Mouse (Mus musculus): Measurements from ENCODE around the gene Aida.
"Not testable (repeated sequence)": the region's sequence is repeated elsewhere in the genome, so short reads cannot be mapped to it uniquely, and the experiment has no call there.

Aida gene

DNA sequence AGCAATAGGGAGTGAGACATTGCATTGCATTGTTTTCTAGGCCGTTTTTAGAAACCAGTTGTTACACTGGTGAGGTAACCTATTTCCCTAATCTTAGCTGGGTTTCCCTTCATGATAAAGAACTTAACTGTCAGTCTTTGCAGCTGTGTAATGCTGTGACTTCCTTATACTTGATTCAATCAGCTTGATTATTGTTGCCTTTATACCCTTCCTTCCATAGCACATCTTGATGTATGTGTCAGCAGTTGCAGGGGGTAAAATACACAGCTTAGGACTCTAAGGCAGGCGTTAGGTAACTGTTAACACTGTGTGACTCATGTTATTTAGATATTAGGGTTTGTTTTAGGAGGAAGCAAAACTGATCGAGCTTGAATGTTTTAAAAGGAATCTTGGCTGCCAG lies 24.3 kb downstream of the Aida start:
- DNase-seq = no peak

DNA sequence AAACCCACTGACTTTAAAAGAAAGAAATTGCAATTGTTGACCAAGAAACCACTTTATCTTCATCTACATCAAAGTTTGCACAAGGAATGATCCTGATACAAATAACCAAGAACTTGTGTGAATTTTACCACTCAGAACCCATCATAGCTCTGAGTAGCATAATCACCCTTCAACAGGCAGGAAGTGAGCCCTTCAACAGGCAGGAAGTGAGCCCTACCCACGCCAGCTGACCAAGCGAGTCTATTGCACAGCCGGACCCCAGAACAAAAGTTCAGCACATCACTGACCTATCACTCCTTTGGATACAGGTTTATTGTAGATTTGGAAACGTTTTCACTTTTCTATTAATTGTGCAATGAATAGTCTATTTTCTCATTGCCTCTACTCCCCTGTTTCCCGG lies 26.1 kb downstream of the Aida start:
- DNase-seq = not testable (repeated sequence)

DNA sequence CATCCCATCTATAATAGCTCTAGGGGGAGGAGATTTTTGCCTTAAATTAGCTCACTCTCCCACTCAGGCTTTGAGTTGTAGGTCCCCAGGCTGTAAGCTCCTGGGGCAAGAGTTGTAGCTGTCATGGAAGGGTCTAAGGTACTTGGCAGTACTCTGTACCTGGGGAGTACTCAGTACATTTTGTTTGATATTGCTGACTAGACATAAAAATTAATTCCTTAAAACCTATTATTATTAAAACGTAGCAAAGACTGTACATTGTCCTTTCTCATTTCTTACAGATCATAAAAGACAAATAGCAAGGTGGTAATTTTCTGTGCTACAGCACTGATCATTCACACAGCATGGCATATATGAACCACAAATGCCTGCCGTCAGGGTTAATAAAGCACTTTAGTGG lies 27.5 kb downstream of the Aida start:
- no peak for DNase-seq

DNA sequence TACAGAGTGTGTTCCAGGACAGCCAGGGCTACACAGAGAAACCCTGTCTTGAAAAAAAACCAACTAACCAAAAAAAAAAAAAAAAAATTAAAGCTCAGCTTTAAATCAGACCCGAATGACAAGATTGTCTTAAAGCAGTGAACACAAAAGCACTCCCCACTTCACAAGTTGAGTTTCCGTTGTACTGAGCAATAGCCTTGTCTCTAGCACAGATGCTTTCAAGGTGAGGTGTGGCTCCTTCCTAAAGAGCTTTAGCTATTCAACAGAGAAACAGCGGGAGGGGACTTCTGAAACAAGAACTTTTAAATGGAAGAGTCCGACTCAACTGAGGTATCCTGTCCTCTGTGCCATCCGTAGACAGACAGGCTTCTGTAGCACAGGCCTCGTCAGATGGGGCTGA lies 28.0 kb downstream of the Aida start:
- DNase-seq = no peak

DNA sequence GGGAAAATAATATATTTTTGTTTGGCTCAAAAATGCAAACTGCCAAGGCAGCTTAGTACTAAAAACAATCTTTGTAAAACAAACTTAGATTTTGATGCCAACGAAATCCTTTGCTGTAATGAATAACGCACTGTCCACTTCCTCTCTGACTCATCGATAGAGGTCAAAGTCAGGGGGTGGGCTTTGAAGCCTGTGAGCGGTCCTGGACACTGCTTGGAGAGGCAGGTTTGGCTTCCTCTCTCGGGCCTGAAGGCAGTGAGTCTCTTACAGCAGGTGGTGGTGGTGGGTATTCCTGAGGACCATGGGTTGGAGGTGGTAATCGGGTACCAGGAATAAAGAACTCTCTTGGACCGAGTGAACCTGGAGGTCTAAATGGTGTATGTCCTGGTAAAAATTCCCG lies 30.8 kb downstream of the Aida start:
- no peak for DNase-seq

DNA sequence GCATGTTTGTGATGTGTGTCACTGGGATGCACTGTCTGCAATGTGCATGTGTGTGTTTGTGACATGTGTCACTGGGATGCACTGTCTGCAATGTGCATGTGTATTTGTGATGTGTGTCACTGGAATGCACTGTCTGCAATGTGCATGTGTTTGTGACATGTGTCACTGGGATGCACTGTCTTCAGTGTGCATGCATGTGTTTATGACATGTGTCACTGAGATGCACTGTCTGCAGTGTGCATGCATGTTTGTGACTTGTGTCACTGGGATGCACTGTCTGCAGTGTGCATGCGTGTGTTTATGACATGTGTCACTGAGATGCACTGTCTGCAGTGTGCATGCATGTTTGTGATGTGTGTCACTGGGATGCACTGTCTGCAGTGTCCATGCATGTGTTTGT lies 46.5 kb downstream of the Aida start:
- DNase-seq = not testable (repeated sequence)

DNA sequence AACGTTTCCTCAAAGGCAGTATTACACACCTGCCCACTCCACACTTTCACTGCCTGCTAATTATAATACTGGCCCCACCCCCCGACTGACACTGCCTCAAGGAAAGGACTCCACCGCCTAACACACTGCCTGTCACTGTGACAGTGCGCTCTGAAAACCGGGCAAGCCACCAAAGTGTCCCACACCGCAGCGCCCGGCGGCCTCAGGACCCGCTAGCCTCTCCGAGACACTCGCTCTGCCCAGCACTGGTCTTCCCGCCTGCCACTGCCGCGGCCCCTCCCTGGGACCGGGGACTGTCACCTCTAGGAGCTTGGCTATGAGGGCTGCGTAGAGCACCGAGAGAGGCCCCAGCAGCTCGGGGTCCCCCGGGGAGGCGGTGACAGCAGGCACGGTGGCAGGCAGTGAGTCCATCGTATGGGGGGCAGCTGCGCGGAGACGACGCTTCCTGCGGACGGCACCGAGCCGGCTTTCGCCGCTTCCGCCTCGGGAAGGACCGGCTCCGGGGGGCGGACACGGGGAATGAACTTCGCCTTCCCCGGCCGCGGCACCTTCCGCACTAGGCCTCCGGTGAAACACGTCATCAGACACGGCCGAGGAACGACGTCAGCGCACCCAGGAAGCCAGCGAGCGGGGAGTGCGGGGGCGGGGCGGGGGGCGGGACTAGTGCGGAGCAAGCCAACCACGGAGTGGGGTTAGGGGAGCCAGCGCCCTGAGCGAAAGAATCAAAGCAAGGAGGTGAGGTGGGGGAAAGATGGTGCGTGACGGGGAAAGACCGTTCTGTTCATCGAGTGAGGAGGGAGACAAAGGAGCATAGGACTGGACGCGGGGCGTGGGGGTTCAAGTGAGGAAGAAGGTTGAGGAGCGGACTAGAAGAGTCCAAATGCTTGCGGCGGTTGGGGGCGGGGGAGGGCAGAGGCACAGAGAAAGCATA lies 48.8 kb downstream of the Aida start:
- peak; percentile 94 for DNase-seq

DNA sequence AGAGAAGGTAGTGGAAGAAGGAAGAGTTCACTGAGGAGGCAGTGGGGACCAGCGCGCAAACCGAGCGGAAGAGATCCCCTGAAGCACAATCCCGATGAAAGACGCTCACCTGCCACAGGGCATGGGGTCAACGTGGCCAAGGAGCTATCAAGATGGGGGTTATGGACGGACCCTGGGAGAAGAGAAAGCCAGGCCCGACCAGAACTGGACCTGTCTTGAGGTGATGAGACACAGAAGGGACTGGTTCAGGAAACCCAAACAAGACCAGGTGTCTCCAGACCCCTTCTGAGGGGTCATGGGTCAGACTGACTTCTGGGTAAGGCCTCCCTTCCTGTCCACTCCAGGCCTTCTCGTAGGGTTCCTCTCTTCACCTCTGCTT lies 49.4 kb downstream of the Aida start:
- no peak for DNase-seq

DNA sequence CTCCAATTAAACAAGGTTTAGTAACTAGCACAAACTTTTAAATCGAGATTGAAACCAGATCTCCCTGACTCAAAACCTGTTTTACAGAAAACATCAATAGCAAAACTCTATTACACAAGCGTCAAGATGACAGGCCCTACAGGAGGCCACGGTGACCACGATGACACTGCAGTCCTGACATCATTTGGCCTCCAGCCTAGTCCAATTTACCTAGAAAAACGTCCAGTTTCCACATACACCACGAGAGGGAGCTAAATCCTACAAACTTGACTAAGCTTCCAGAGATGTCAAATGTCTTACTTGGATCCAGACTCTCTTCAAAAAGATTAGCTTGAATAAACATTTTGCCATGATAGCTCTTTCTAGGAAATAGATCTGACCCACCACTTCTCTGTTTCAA lies 53.5 kb downstream of the Aida start:
- DNase-seq = peak; percentile 71

DNA sequence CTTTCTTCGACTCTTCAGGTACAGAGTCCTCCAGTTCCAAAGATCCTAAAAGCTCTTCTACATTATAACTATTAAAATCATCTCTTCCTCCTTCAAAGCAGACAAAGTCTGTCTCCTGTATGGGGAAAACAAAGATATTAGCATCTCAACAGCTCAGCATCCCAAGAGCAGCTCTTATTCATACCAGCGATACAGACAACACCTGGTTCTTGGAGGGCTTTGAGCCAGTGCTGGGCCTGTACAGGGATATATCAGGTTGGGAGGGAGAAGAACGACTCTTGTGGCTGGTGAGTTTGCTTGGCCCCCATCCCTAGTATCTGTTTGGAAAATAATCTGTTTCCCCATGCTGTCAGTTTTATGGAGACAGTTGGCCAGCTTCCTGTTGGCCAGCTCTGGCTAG lies 62.5 kb downstream of the Aida start:
- no peak for DNase-seq

DNA sequence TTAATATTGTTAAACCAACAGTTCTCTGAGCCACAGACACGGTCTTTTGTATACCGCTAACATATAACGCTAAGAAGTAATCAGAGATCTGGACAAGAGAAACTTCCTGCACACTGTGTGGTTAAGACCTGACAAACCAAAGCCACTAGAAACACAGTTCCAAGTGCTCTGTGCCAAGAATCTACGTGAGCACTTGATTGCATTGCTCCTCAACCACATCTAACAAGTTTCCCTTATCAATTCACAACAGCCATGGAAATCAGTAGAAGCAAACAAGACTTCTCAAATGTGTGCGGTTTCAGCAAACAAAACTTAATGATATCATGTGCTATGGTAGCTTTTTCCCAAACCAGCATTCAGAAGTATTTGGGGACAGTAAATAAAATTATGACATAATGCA lies 65.9 kb downstream of the Aida start:
- no peak for DNase-seq

DNA sequence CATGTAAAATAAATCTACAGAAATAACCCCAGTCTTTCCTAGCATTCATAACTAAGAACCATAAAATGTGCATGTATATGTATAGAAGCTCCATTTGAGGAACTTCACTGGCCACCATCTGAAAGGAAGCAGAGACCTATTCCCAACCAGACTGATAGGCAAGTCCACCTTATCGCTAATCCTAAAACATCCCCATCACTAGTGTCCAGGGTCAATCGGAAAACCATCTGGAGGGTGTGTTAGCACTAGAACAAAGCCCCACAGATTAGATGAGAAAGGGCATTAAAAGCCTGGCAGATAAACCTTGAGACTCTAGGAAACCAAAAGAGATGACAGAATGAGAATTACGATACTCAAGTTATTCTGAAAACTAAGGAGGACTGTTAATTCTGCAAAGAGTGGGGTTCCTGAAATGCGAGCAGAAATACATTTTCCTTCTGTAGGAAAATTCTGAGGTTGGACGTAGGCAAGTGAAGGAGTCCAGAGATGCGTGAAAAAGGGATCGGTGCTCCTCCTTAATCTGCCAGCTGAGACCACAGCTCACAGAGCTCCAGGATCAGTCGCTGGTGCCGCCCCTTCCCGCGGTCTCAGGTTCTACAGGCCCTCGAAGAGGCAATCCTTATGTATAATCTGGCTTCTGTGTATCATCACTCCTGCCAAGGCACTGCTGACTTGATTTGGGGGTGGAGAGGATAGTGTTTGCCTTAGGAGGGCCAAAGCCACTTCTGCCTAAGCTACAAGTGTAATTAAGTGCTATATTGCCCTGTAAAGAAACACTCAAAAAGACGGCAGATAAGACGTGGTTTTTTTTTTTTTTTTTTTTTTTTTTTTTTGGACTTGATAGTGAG lies 66.6 kb downstream of the Aida start:
- no peak for DNase-seq

DNA sequence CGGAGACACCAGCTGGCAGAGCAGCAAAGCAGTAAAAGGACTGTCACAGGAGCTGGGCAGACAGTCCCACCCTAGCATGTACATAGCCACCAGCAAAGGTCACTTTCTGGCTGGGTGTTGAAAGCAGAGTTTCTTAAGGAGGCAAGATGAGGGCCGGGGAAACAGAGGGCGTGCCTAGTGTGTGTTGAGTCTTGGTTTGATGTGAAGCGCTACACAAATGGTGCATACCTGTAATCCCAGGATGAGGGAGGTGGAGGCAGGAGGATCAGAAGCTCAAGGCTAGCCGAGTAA lies 67.1 kb downstream of the Aida start:
- no peak for DNase-seq

DNA sequence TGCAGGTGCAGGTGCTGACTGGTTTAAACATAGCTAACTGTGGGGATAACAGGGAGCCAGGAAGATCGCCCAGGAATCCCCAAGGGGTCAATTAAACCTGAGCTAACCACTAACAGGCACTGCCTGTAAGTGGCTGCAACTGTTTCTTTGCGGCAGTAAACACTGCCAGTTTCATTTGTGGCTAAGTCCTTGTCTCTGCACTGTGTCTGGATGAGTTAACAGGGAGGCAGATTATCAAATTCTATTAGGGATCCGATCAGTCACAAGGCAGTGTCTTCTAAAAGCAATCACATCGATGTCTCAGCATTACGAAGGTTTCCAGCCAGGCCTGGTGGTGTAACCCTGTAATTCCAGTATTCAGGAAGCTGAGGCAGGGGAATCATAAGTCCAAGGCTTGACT lies 70.0 kb downstream of the Aida start:
- no peak for DNase-seq

DNA sequence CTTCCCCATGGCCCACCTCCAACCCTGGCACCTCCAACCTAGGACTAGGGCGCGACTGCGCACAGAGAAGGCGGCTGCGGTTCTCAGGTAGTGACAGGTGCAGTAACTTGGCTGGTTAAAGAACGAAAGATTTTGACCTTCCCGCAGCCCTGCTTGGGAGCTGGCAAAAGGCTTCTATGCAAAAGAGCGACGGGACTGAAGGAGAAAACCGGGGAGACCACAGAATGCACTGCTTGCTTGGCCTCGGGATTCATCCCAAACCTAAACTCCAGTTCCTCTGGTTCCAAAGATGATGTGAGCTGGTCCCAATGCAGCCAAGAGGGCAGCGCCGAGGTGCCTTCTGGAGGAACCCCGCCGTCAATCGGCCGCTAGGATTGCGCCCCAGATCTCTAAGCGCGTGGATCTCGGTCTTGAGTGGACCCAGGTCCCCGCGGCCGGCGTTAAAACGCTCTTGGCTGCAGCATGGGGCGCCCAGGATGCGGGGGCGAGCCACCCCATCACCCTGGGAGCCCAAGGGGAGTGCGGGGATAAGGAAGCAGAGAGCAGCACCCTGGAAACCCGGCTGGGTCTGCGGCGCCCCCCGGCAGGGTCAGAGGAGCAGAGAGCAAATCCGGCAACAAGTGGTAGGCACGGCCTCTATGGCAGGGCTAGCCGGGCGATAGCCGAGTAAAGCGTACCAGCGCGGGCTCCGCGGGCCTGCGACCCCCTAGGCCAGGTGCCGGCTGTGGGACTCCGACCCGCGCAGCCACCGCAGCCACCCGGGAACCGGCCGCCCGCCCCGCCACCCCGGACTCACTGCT lies 72.4 kb downstream of the Aida start:
- no peak for DNase-seq

DNA sequence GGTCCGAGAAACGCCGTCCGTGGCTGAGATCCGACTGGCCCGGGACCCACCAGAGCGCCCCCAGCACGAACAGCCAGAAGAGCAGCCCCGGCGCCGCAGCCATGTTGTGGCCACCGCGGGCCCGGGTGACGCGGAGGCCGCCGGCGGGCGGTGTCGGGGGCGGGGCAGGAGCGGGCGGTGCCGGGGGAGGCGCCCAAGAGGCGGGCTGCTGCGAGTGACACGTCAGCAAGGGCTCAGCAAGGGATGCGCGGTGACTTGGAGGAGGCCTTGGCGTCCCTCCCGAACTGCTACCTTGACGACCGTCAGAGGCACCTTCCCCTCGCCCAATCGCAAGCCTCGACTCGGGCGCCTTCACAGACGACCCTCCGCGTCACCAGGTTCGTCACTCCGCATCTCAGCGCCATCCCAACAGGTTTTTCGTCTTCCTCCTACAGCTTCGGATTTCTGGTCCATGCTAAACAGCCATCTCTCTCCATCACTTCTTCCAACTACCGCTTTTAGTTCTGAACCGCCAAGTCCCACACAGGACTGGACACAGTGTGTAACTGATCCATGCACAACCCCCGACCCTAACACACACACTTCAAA lies 73.1 kb downstream of the Aida start, which contains the start of gene Mia3:
Mia3 (minus strand) TSS at position 127 of the 588 bp plus-strand sequence.
- peak; percentile 96 for DNase-seq

DNA sequence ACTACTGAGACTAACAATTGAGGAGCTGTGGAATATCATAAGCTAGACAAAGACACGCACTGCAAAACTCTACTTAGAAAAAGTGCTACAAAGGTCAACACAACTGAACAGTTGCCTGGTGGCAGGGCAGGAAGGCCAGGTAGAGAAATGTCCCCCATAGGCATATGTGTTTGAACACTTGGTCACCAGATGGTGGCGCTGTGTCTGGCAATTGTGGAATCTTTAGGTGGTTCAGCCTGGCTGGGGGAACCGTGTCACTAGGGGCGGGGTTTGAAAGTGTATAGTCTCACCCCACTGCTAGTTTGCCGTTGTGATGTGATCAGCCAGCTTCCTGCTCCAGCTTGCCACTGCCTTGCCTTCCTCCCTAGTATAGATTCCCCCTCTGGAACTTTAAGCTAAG lies 78.3 kb downstream of the Aida start:
- no peak for DNase-seq

All from kidney, postnatal 10 days (tissue).